In the genomic region with DNA sequence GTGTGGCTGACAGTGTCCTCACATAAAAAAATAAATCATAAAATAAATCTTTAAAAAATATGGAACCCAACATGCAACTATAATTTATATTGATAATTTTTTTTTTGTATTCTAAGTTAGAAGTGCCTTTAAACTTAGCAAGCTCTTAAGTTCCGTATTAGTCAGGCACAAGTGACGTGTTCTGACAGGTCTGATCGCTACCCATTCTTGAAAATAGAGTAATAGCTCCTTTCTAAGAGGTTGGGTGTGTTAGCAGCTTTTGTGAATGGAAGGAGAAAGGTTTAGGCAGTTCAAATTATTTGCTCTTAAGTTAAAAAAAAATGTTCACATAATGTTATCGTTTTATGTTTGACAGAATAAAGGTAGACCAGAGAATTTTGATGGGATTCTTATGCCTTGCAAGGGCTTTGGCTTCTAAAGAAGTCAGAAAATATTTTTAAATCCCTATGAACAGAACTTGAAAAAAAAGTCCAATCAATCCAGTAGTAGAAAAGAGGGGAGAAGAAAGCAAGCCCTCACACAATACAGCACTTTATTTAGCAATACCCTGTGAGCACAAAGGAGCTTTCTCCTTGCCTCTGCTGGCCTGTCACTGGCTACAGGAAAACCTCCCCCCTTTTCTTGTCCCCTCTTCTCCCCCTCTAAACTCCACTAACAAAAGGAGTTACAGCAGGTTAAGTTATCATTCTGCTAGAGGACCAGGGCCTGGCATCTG, we compare ENCODE assay signal across 14 mouse cellular contexts. TPM values are rescaled to one million over a fixed set of nuclear protein-coding genes. Genes with fewer than 3 reads are reported as not detected.
DNase-seq lines count a peak whose midpoint lies in the region; ATAC-seq and TF ChIP-seq lines count a peak whose summit lies in the region.
"Had no signal": no experiment of that assay in that cellular context is flagged by ENCODE, and none has a peak within 500 bp of the region (broad histone marks: within the 10 kb centered on the region; RNA-seq: fewer than 3 reads in every experiment).

No protein-coding gene starts in this region.

- 45% methylated on average over 4 of the region's 4 CpGs for WGBS in hindbrain, embryonic 11.5 days
- WGBS in midbrain, postnatal 0 days = 39% methylated on average over 4 of the region's 4 CpGs

- H3K27ac ChIP-seq in gastrocnemius, adult 2 months = peak overlapping the region; percentile 88
- H3K27ac ChIP-seq in hindbrain, embryonic 11.5 days (ENCODE audit: low read depth, low read length) = no peak overlapping the region
- H3K27ac ChIP-seq in midbrain, postnatal 0 days (ENCODE audit: low read depth, low read length) = no peak overlapping the region
- H3K27ac ChIP-seq: embryonic facial prominence, embryonic 15.5 days; liver, embryonic 12.5 days had no signal

- no peaks in the 10 kb centered on the region for H3K36me3 ChIP-seq in hindbrain, embryonic 11.5 days (ENCODE audit: control insufficient read depth, insufficient read depth, low read length)
- H3K36me3 ChIP-seq in midbrain, postnatal 0 days (ENCODE audit: insufficient read depth, low read length) = no peaks in the 10 kb centered on the region
- H3K36me3 ChIP-seq: embryonic facial prominence, embryonic 15.5 days; liver, embryonic 12.5 days had no signal

- no peaks in the 10 kb centered on the region for H3K27me3 ChIP-seq in hindbrain, embryonic 11.5 days (ENCODE audit: control insufficient read depth, insufficient read depth, low read length)
- peaks cover 4% of the 10 kb centered on the region; the same call in 1 of the 2 replicates for H3K27me3 ChIP-seq in midbrain, postnatal 0 days (ENCODE audit: insufficient read depth, low read length)
- H3K27me3 ChIP-seq: embryonic facial prominence, embryonic 15.5 days; liver, embryonic 12.5 days had no signal

- H3K4me1 ChIP-seq in hindbrain, embryonic 11.5 days (replicated peaks; ENCODE audit: control insufficient read depth, insufficient read depth, low read length) = 0 out of 2 replicates have a peak, but pooled peaks cover 2% of the 10 kb centered on the region
- H3K4me1 ChIP-seq in midbrain, postnatal 0 days (ENCODE audit: insufficient read depth, low read length) = no peaks in the 10 kb centered on the region
- H3K4me1 ChIP-seq: embryonic facial prominence, embryonic 15.5 days; liver, embryonic 12.5 days had no signal

- intact Hi-C loops in gastrocnemius, adult 2 months (cut with DNase I) = no loop called here
- intact Hi-C loops in left cerebral cortex, postnatal 14 days (cut with DNase I) = no loop called here

- H3K4me2 ChIP-seq in hindbrain, embryonic 11.5 days (replicated peaks; ENCODE audit: low read depth, low read length) = no peak overlapping the region
- H3K4me2 ChIP-seq in midbrain, postnatal 0 days (ENCODE audit: low read depth, low read length, poor library complexity, severe bottlenecking) = no peak overlapping the region
- H3K4me2 ChIP-seq: embryonic facial prominence, embryonic 15.5 days; liver, embryonic 12.5 days had no signal

- TF ChIP-seq CTCF in gastrocnemius, adult 2 months (IDR thresholded peaks at IDR 0.05) = no peak
- no peak for TF ChIP-seq CTCF in midbrain, postnatal 0 days (IDR thresholded peaks at IDR 0.05)

- no peak overlapping the region for H3K9ac ChIP-seq in hindbrain, embryonic 11.5 days (ENCODE audit: low read depth, low read length)
- H3K9ac ChIP-seq in midbrain, postnatal 0 days (replicated peaks; ENCODE audit: low read length, poor library complexity, severe bottlenecking) = no peak overlapping the region
- H3K9ac ChIP-seq: embryonic facial prominence, embryonic 15.5 days; liver, embryonic 12.5 days had no signal

- no peak for DNase-seq in gastrocnemius, adult 2 months
- DNase-seq in gastrocnemius, adult 8-10 months (ENCODE audit: low spot score in 2 of 2) = no peak
- peak; percentile 56 for DNase-seq in embryo, embryonic 11 days
- no peak for DNase-seq in hindbrain, embryonic 11.5 days (ENCODE audit: low spot score)
- DNase-seq in midbrain, postnatal 0 days (ENCODE audit: low spot score) = peak; percentile 11
- no peak for DNase-seq in spleen, postnatal 10 days (ENCODE audit: low spot score in 2 of 2)
- DNase-seq in left cerebral cortex, postnatal 14 days (ENCODE audit: low spot score in 2 of 2) = no peak
- DNase-seq in urinary bladder, adult 18-20 months (ENCODE audit: low spot score in 2 of 2) = no peak
- DNase-seq: gastrocnemius, postnatal 10 days; kidney, adult 8-10 months; lung, postnatal 14 days had no signal

- H3K9me3 ChIP-seq in hindbrain, embryonic 11.5 days (ENCODE audit: control insufficient read depth, low read length) = no peaks in the 10 kb centered on the region
- no peaks in the 10 kb centered on the region for H3K9me3 ChIP-seq in midbrain, postnatal 0 days (ENCODE audit: low read length)
- H3K9me3 ChIP-seq: embryonic facial prominence, embryonic 15.5 days; liver, embryonic 12.5 days had no signal

- no peak overlapping the region for H3K4me3 ChIP-seq in gastrocnemius, adult 2 months
- H3K4me3 ChIP-seq in hindbrain, embryonic 11.5 days (ENCODE audit: low read depth, low read length) = no peak overlapping the region
- H3K4me3 ChIP-seq in midbrain, postnatal 0 days (ENCODE audit: low read depth, low read length) = no peak overlapping the region
- H3K4me3 ChIP-seq: embryonic facial prominence, embryonic 15.5 days; liver, embryonic 12.5 days; myocyte had no signal

- peak; percentile 82 for ATAC-seq in hindbrain, embryonic 11.5 days (ENCODE audit: low FRiP score)
- no peak for ATAC-seq in midbrain, postnatal 0 days (ENCODE audit: low FRiP score)
- ATAC-seq: liver, embryonic 12.5 days had no signal

RNA-seq across cellular contexts. Expression of a gene that starts 29.4 kb away (rescaled TPM):
- 100 to 1,000 TPM; 155 to 233 TPM for total RNA-seq in gastrocnemius, adult 2 months (2021)
- total RNA-seq in gastrocnemius, adult 8-10 months (2022) = 100 to 1,000 TPM; 193 to 241 (median 217) TPM
- 18.2 and 22.6 TPM in 2 replicates for polyA plus RNA-seq in hindbrain, embryonic 11.5 days (2014; fragmentation: Nextera tagmentation; extraction: Ambion mirVana)
- total RNA-seq in midbrain, postnatal 0 days (2014; rRNA removed) = 31.1 and 36.4 TPM in 2 replicates
- 31.9 and 33.0 TPM in 2 replicates for polyA plus RNA-seq in midbrain, postnatal 0 days (2015; fragmentation: Nextera tagmentation; extraction: Ambion mirVana)
- 100 to 1,000 TPM; 106 to 114 TPM for total RNA-seq in left cerebral cortex, postnatal 14 days (2021)

Comparison
In these comparisons a context has a peak if more than half of its experiments do, and no peak if none do; other contexts are left out.
1. DNase-seq: peak in embryo, embryonic 11 days (single experiment) and midbrain, postnatal 0 days (single experiment); none in gastrocnemius, adult 2 months (single experiment), gastrocnemius, adult 8-10 months (0 of 2), hindbrain, embryonic 11.5 days (single experiment), spleen, postnatal 10 days (0 of 2), left cerebral cortex, postnatal 14 days (0 of 2) and urinary bladder, adult 18-20 months (0 of 2).